Mouse (Mus musculus) megakaryocyte-erythroid progenitor cell, adult 5 weeks (primary cell): ENCODE results near the gene Mtmr12. TPM values are rescaled to one million over a fixed set of nuclear protein-coding genes. Genes with fewer than 3 reads are reported as not detected.

Experiments used
- polyA plus RNA-seq: library from polyadenylated mRNA; stranded (reverse); fragments of >175 nt; gene quantifications from 2 replicates; pipeline ENCODE4 v1.2.3, GENCODE M21; 2012

Mtmr12 gene
- polyA plus RNA-seq, result 6.1 and 6.2 TPM in 2 replicates

GRCm38 (mm10) chr15:12204319-12205159 lies at the start of gene Mtmr12:
TSS of gene Mtmr12 (plus strand) at chr15:12205028.

GRCm38 (mm10) chr15:12321091-12321787 lies 116.4 kb downstream of the Mtmr12 start, which contains the start of gene Golph3:
TSS of gene Golph3 (plus strand) at chr15:12321450.

GRCm38 (mm10) chr15:12321788-12322621 lies 117.2 kb downstream of the Mtmr12 start, which contains the start of gene 1810049J17Rik:
TSS of gene 1810049J17Rik (minus strand) at chr15:12321899.

Other genes starting within 250 kb of the Mtmr12 start
- 39.3 and 40.5 TPM in 2 replicates for gene Sub1, start 208.0 kb upstream of the Mtmr12 start, polyA plus RNA-seq
- gene Zfr, start 87.2 kb upstream of the Mtmr12 start, polyA plus RNA-seq, result 40.0 and 46.9 TPM in 2 replicates
- gene Golph3, start 116.4 kb downstream of the Mtmr12 start, polyA plus RNA-seq, result 399 and 422 TPM in 2 replicates
- 1.7 and 2.1 TPM in 2 replicates for gene 1810049J17Rik, start 116.9 kb downstream of the Mtmr12 start, polyA plus RNA-seq